Comparison of ENCODE assay signal across 12 mouse cellular contexts in the genomic region with DNA sequence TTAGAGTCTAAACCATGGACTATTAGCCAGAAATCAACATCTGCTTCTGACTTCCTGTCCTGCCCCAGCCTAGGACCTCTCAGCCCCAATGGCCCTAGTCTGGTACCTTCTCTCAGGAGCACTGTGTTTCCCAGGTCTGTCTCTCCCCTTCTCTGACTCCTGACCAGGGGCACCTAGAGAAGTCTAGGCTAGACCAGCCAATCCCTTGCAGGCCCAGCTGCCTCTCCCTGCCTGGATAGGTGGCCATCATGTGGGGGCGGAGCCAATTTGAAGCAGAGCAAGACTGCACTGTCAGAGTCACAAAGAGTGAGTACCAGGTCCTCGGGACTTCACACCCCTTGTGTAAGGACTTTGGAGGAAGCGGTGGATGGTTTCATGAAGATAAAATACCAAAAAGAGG. TPM values are rescaled to one million over a fixed set of nuclear protein-coding genes. Genes with fewer than 3 reads are reported as not detected.
A peak's percentile ranks its signal among the peaks of the same experiment; 100 is the strongest.
DNase-seq lines count a peak whose midpoint lies in the region; TF ChIP-seq lines count a peak whose summit lies in the region.
"Had no signal": no experiment of that assay in that cellular context is flagged by ENCODE, and none has a peak within 500 bp of the region (broad histone marks: within the 10 kb centered on the region; RNA-seq: fewer than 3 reads in every experiment).

A gene (minus strand): TSS at position 154 of the 400 bp plus-strand sequence.

- no peak within 1 kb of the TSS for H3K4me3 ChIP-seq in thymus, adult 2 months (ENCODE audit: control insufficient read depth, insufficient read depth, low read length)
- no peak within 1 kb of the TSS for H3K4me3 ChIP-seq in macrophage (ENCODE audit: inconsistent target)
- H3K4me3 ChIP-seq: midbrain, embryonic 13.5 days had no signal

- H3K79me2 ChIP-seq in macrophage (ENCODE audit: inconsistent target) = no peaks in the 10 kb centered on the region

- H3K36me3 ChIP-seq in thymus, adult 2 months (ENCODE audit: control insufficient read depth, insufficient read depth, low read length) = no peaks in the 10 kb centered on the region
- H3K36me3 ChIP-seq in macrophage (ENCODE audit: inconsistent target) = no peaks in the 10 kb centered on the region
- no peaks in the 10 kb centered on the region for H3K36me3 ChIP-seq in splenic B cell, adult 2 months (ENCODE audit: control insufficient read depth, insufficient read depth, low read length, poor library complexity, severe bottlenecking)
- H3K36me3 ChIP-seq: midbrain, embryonic 13.5 days had no signal

- no peak for TF ChIP-seq POLR2A in thymus, adult 2 months (IDR thresholded peaks at IDR 0.05; ENCODE audit: control insufficient read depth, extremely low read depth, insufficient read depth, low read length, poor library complexity)

- 0 out of 2 replicates have a peak, but pooled peaks cover 11% of the 10 kb centered on the region for H3K4me1 ChIP-seq in thymus, adult 2 months (replicated peaks; ENCODE audit: control insufficient read depth, insufficient read depth, low read length)
- H3K4me1 ChIP-seq: midbrain, embryonic 13.5 days had no signal

- no peak within 1 kb of the TSS for H3K27ac ChIP-seq in thymus, adult 2 months (ENCODE audit: control insufficient read depth, insufficient read depth, low read length)
- peak within 1 kb of the TSS; percentile 78 for H3K27ac ChIP-seq in macrophage
- H3K27ac ChIP-seq: midbrain, embryonic 13.5 days had no signal

- no peak for TF ChIP-seq CTCF in thymus, adult 2 months (IDR thresholded peaks at IDR 0.05; ENCODE audit: borderline replicate concordance, control insufficient read depth, extremely low read depth, insufficient read depth, low read length, poor library complexity)

- WGBS in thymus, adult 2 months = 82% methylated on average over 3 of the region's 3 CpGs
- 51% methylated on average over 2 of the region's 3 CpGs for WGBS in macrophage (ENCODE audit: missing documents)

- no peaks in the 10 kb centered on the region for H3K27me3 ChIP-seq in thymus, adult 2 months (ENCODE audit: control insufficient read depth, insufficient read depth, low read length)
- H3K27me3 ChIP-seq in splenic B cell, adult 2 months (ENCODE audit: control insufficient read depth, insufficient read depth, low read length, poor library complexity, severe bottlenecking) = no peaks in the 10 kb centered on the region
- H3K27me3 ChIP-seq: midbrain, embryonic 13.5 days; Patski had no signal

- peak; percentile 31 for DNase-seq in adrenal gland, adult 2 months
- no peak for DNase-seq in adrenal gland, adult 18-20 months (ENCODE audit: low spot score in 2 of 2)
- DNase-seq in thymus, adult 2 months = no peak
- no peak for DNase-seq in thymus, postnatal 10 days (ENCODE audit: low spot score in 2 of 2)
- DNase-seq in splenic B cell, adult 2 months (ENCODE audit: low read depth, low spot score) = peak; percentile 50
- DNase-seq in left cerebral cortex, adult 9 months (ENCODE audit: low spot score in 2 of 2) = no peak
- no peak for DNase-seq in gastrocnemius, postnatal 10 days
- DNase-seq: cerebellum, postnatal 25 days; heart, postnatal 10 days had no signal

RNA-seq across cellular contexts. Expression of the gene that starts here (rescaled TPM):
- 10 to 100 TPM in 1 of 2 experiments, 1 to 10 TPM in 1; 8.1 to 15.7 TPM for total RNA-seq in adrenal gland, adult 2 months (2021)
- polyA plus RNA-seq in adrenal gland, adult 2 months (2012; rRNA removed) = 10.8 and 19.0 TPM in 2 replicates
- total RNA-seq in adrenal gland, adult 18-20 months (2021) = 10 to 100 TPM in 1 of 2 experiments, 1 to 10 TPM in 1; 9.5 to 15.5 TPM
- polyA plus RNA-seq in thymus, adult 2 months (2012; rRNA removed) = 10.9 and 13.9 TPM in 2 replicates
- total RNA-seq in macrophage (2018; cell fraction: chromatin; rRNA removed) = 10 to 100 TPM in 4 of 26 experiments, 1 to 10 TPM in 20, under 1 TPM in 1, not detected in 1; 0.92 to 18.9 (median 5.5) TPM
- 10 to 100 TPM in 13 of 26 experiments, 1 to 10 TPM in 13; 2.8 to 20.6 (median 9.6) TPM for total RNA-seq in macrophage (2018; cell fraction: cytosol; rRNA removed)
- 10 to 100 TPM in 11 of 26 experiments, 1 to 10 TPM in 15; 2.5 to 27.8 (median 9.0) TPM for total RNA-seq in macrophage (2018; cell fraction: nucleus; rRNA removed)
- polyA plus RNA-seq in macrophage (2018) = 4.8 to 31.0 TPM (median 8.7 TPM) in 3 replicates
- total RNA-seq in gastrocnemius, postnatal 10 days (2021) = under 1 TPM; 0.19 to 0.75 TPM
- polyA plus RNA-seq: Patski had no signal

Comparison
In these comparisons a context has a peak if more than half of its experiments do, and no peak if none do; other contexts are left out.
1. RNA of the gene that starts here (total RNA-seq): 8.1 to 15.7 TPM in adrenal gland, adult 2 months and 9.5 to 15.5 TPM in adrenal gland, adult 18-20 months; 0.19 to 0.75 TPM in gastrocnemius, postnatal 10 days; every median in the first group is over 4 times any median in the second.
2. DNase-seq: peak in adrenal gland, adult 2 months (single experiment) and splenic B cell, adult 2 months (single experiment); none in adrenal gland, adult 18-20 months (0 of 2), thymus, adult 2 months (single experiment), thymus, postnatal 10 days (0 of 2), left cerebral cortex, adult 9 months (0 of 2) and gastrocnemius, postnatal 10 days (single experiment).